Mouse (Mus musculus) inflammation-experienced regulatory T-cells (primary cell): ENCODE data around the gene Shisal2b. TPM values are rescaled to one million over a fixed set of nuclear protein-coding genes. Genes with fewer than 3 reads are reported as not detected.

ENCODE experiments used
- polyA plus RNA-seq, 2 experiments: library from polyadenylated mRNA; unstranded; fragments of 100-300 nt; shearing (Covaris generic); gene quantifications; one replicate each; pipeline ENCODE4 v1.2.1; 2017

Shisal2b gene
- not detected for polyA plus RNA-seq

DNA sequence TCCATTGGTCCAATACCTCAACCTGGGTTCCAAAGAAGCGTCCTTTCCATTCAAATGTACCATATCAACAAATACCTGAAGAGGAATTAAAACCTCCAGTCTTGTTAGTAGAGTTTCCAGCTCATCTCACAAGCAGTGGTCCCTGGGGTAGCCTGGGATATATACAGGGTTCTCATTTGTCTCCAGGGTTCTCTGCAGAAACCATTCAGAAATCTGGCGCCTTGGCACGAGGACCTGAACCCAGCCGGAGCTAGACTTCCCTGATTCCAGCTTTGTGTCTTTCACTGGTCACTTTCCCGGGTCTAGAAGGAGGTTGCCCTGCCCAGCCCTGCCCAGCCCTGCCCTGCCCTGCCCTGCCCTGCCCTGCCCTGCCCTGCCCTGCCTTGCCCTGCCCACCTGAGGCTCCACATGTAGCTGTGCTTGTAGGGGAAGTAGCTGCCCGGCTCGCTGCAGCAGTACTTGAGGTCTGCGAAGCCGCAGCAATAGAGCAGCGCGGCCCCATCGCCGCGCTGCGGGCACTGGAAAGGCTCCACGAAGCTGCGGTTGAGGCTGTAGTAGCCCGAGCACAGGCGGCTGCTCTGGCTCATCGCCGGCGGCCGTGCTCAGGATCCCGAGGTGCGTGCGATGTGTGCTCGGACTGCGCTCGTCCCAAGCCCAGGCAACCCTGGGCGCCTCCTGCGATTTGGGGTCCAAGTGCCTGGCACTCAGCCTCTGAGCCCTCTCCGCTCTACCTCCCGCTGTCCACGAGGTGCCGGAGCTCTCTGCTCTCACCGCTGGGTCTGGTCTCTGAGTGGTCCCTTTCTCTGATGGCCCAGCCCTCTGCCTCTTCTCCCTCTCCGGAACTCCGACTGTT, at the start of gene Shisal2b:
TSS of gene Shisal2b (minus strand) at position 767 of the 853 bp plus-strand sequence.

GRCm38 (mm10) chr13:104816635-104817571, 46.8 kb downstream of the Shisal2b start, which contains the start of gene Cwc27:
Gene Cwc27 (minus strand): TSS chr13:104817142.

Other genes starting within 250 kb of the Shisal2b start
- 1 to 10 TPM; 9.3 to 9.4 TPM for gene Srek1ip1, start 71.4 kb downstream of the Shisal2b start, polyA plus RNA-seq
- gene Cwc27, start 46.8 kb downstream of the Shisal2b start, polyA plus RNA-seq, result 10 to 100 TPM; 23.3 to 26.5 TPM
- under 1 TPM in 1 of 2 experiments, not detected in 1; 0.04 TPM for gene Rgs7bp, start 191.0 kb upstream of the Shisal2b start, polyA plus RNA-seq
- under 1 TPM in 1 of 2 experiments, not detected in 1; 0.29 TPM for gene 4933425L06Rik, start 218.2 kb upstream of the Shisal2b start, polyA plus RNA-seq